Mouse (Mus musculus): ENCODE data around the gene Vmn2r24. TPM values are rescaled to one million over a fixed set of nuclear protein-coding genes. Genes with fewer than 3 reads are reported as not detected.
"Not testable (repeated sequence)": the region's sequence is repeated elsewhere in the genome, so short reads cannot be mapped to it uniquely, and the experiment has no call there.

Gene Vmn2r24
- polyA plus RNA-seq (2012; rRNA removed): not detected in 2 replicates

- no peak for DNase-seq (ENCODE audit: low spot score)
Observed at GRCm38 (mm10) chr6:123778579-123778978, at the start of gene Vmn2r24. Gene Vmn2r24, plus strand, starts transcription at chr6:123778879.

- DNase-seq (ENCODE audit: low spot score): no peak
Observed at GRCm38 (mm10) chr6:123770031-123770430, 8.6 kb upstream of the Vmn2r24 start.

- no peak for DNase-seq (ENCODE audit: low spot score)
Observed at GRCm38 (mm10) chr6:123784857-123785256, 6.2 kb downstream of the Vmn2r24 start.

GRCm38 (mm10) chr6:123793746-123794145 lies 15.1 kb downstream of the Vmn2r24 start:
- no peak for DNase-seq (ENCODE audit: low spot score)

- DNase-seq (ENCODE audit: low spot score): not testable (repeated sequence)
Observed at GRCm38 (mm10) chr6:123810291-123810690, 31.6 kb downstream of the Vmn2r24 start.

GRCm38 (mm10) chr6:123819951-123820350 lies 41.3 kb downstream of the Vmn2r24 start:
- no peak for DNase-seq (ENCODE audit: low spot score)

- not testable (repeated sequence) for DNase-seq (ENCODE audit: low spot score)
Observed at GRCm38 (mm10) chr6:123853363-123853762, 74.7 kb downstream of the Vmn2r24 start, which contains the start of gene Vmn2r25. Gene Vmn2r25, minus strand, starts transcription at chr6:123853463.

Other genes with a start within 250 kb of the Vmn2r24 start
- gene Vmn2r21, start 245.5 kb upstream of the Vmn2r24 start, polyA plus RNA-seq (2012; rRNA removed): not detected in 2 replicates
- gene Vmn2r22, start 128.2 kb upstream of the Vmn2r24 start, polyA plus RNA-seq (2012; rRNA removed): not detected in 2 replicates
- not detected in 2 replicates for gene Vmn2r23, start 76.2 kb upstream of the Vmn2r24 start, polyA plus RNA-seq (2012; rRNA removed)
- gene Vmn2r25, start 74.6 kb downstream of the Vmn2r24 start, polyA plus RNA-seq (2012; rRNA removed): not detected in 2 replicates
- 0.03 and 0.04 TPM in 2 replicates for gene Vmn2r26, start 245.7 kb downstream of the Vmn2r24 start, polyA plus RNA-seq (2012; rRNA removed)